Mouse (Mus musculus) brain, embryonic 18.5 days (tissue): ENCODE data around the gene Cacnb1.

Experiments
- DNase-seq: peaks from one replicate; pipeline ENCODE4 v3.0.0-alpha.2; 2012; ENCODE audit warnings: low read depth, low spot score

Cacnb1 gene

GRCm38 (mm10) chr11:97986738-97987465, 35.9 kb downstream of the Cacnb1 start:
- DNase-seq = no peak

GRCm38 (mm10) chr11:97985727-97986677, 36.8 kb downstream of the Cacnb1 start, which contains the start of gene Plxdc1:
Gene Plxdc1, minus strand, starts transcription at chr11:97986444.
- DNase-seq = no peak

- DNase-seq = no peak
Measured at GRCm38 (mm10) chr11:97983983-97984382, 38.9 kb downstream of the Cacnb1 start.

- DNase-seq = no peak
Measured at GRCm38 (mm10) chr11:97983506-97983905, 39.3 kb downstream of the Cacnb1 start.

- DNase-seq = no peak
Measured at GRCm38 (mm10) chr11:97982721-97983120, 40.1 kb downstream of the Cacnb1 start.

- DNase-seq = no peak
Measured at GRCm38 (mm10) chr11:97980531-97980966, 42.3 kb downstream of the Cacnb1 start.

- no peak for DNase-seq
Measured at GRCm38 (mm10) chr11:97979824-97980495, 42.9 kb downstream of the Cacnb1 start.

GRCm38 (mm10) chr11:97978392-97978791, 44.4 kb downstream of the Cacnb1 start:
- no peak for DNase-seq

GRCm38 (mm10) chr11:97977797-97978196, 45.0 kb downstream of the Cacnb1 start:
- no peak for DNase-seq

- DNase-seq = no peak
Measured at GRCm38 (mm10) chr11:97974746-97975145, 48.1 kb downstream of the Cacnb1 start.

- DNase-seq = no peak
Measured at GRCm38 (mm10) chr11:97974141-97974540, 48.7 kb downstream of the Cacnb1 start.

GRCm38 (mm10) chr11:97972434-97972833, 50.4 kb downstream of the Cacnb1 start:
- no peak for DNase-seq

- no peak for DNase-seq
Measured at GRCm38 (mm10) chr11:97971232-97971631, 51.6 kb downstream of the Cacnb1 start.

GRCm38 (mm10) chr11:97970771-97971170, 52.1 kb downstream of the Cacnb1 start:
- DNase-seq = no peak

- no peak for DNase-seq
Measured at GRCm38 (mm10) chr11:97968385-97968784, 54.4 kb downstream of the Cacnb1 start.

- no peak for DNase-seq
Measured at GRCm38 (mm10) chr11:97967114-97967513, 55.7 kb downstream of the Cacnb1 start.

GRCm38 (mm10) chr11:97960907-97961306, 61.9 kb downstream of the Cacnb1 start:
- no peak for DNase-seq

- no peak for DNase-seq
Measured at GRCm38 (mm10) chr11:97959300-97959680, 63.5 kb downstream of the Cacnb1 start.

- DNase-seq = no peak
Measured at GRCm38 (mm10) chr11:97958641-97959299, 64.1 kb downstream of the Cacnb1 start.

GRCm38 (mm10) chr11:97956905-97957560, 65.8 kb downstream of the Cacnb1 start:
- no peak for DNase-seq

- DNase-seq = no peak
Measured at GRCm38 (mm10) chr11:97955915-97956314, 66.9 kb downstream of the Cacnb1 start.
